Mouse (Mus musculus): ENCODE data around the gene Kcna2.

DNA sequence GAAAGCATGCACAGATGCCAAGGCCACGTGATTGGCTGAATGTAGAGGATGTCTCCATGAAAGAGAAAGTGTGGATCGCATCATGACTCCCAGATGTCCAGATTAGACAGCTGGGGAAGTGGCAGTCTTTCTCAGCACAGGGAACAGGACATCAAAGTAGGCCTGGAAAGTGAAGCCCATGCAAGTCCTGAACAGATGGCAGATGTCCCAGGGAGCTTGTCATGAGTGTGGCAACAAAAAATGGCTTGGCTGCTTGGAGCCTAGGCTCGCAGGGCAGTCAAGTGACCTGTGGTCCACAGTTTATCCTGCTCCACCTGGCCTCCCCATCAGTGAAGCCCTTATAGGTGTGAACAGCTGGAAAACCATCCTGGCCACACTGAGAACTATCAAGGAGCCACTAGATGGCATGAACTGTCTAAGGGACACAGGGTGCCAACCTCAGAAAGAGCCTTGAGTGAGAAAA, 4.6 kb upstream of the Kcna2 start:
- TF ChIP-seq CTCF (IDR thresholded peaks at IDR 0.05; ENCODE audit: low read depth) (peak; percentile 25), EP300 (IDR thresholded peaks at IDR 0.05; ENCODE audit: low read depth) (no peak)
